Mouse (Mus musculus) forebrain, embryonic 10.5 days (tissue): ENCODE measurements around the gene Fbxw9. TPM values are rescaled to one million over a fixed set of nuclear protein-coding genes. Genes with fewer than 3 reads are reported as not detected.
"Not testable (repeated sequence)": the region's sequence is repeated elsewhere in the genome, so short reads cannot be mapped to it uniquely, and the experiment has no call there.

Source experiments
- DNase-seq: peaks from one replicate; pipeline ENCODE4 v3.0.0-alpha.2; 2017; ENCODE audit warnings: low spot score; ENCODE audit errors: extremely low spot score
- H3K27ac ChIP-seq: fragments of 300-500 bp; sonication (generic); 2 replicates; pipeline ENCODE4 v1.5.1; 2016; ENCODE audit warnings: mild to moderate bottlenecking
- H3K27me3 ChIP-seq: fragments of 300-500 bp; sonication (generic); 2 replicates; pipeline ENCODE4 v1.6.1; 2016; ENCODE audit warnings: mild to moderate bottlenecking; ENCODE audit not compliant: poor library complexity, severe bottlenecking
- H3K36me3 ChIP-seq: fragments of 300-500 bp; sonication (generic); replicated peaks from 2 replicates; pipeline ENCODE4 v1.6.1; 2016; ENCODE audit warnings: mild to moderate bottlenecking, moderate library complexity
- H3K4me1 ChIP-seq: fragments of 300-500 bp; sonication (generic); 2 replicates; pipeline ENCODE4 v1.6.1; 2016
- H3K4me3 ChIP-seq: fragments of 300-500 bp; sonication (generic); 2 replicates; pipeline ENCODE4 v1.5.1; 2016; ENCODE audit warnings: mild to moderate bottlenecking, moderate library complexity
- H3K9me3 ChIP-seq: fragments of 300-500 bp; sonication (generic); 2 replicates; pipeline ENCODE4 v1.6.1; 2016; ENCODE audit warnings: mild to moderate bottlenecking, moderate library complexity
- WGBS: fragments of 180-500 bp; shearing (Covaris S2); methylation state at CpG from one replicate; pipeline ENCODE4 v1.1.7; 2016; 5-methylcytosine and 5-hydroxymethylcytosine counted together
- polyA plus RNA-seq: library from polyadenylated mRNA; unstranded; fragments of >200 nt; fragmentation: Nextera tagmentation; extraction: Ambion mirVana; gene quantifications from 2 replicates; pipeline ENCODE4 v1.2.1, GENCODE M21; 2016

The Fbxw9 gene
- polyA plus RNA-seq, 1 experiment from 2014 or later = 26.3 TPM

- Histone ChIP-seq H3K27ac (peak overlapping the region; percentile 84), H3K4me3 (peak overlapping the region; percentile 75), H3K27me3 (no peaks in the 10 kb centered on the region), H3K36me3 (peaks cover 47% of the 10 kb centered on the region), H3K9me3 (no peaks in the 10 kb centered on the region), H3K4me1 (peaks cover 48% of the 10 kb centered on the region)
- 1% methylated on average over 25 of the region's 25 CpGs for WGBS
- no peak for DNase-seq
These were observed 20.3 kb downstream of the Fbxw9 start for GRCm38 (mm10) chr8:85080214-85080531.

DNA sequence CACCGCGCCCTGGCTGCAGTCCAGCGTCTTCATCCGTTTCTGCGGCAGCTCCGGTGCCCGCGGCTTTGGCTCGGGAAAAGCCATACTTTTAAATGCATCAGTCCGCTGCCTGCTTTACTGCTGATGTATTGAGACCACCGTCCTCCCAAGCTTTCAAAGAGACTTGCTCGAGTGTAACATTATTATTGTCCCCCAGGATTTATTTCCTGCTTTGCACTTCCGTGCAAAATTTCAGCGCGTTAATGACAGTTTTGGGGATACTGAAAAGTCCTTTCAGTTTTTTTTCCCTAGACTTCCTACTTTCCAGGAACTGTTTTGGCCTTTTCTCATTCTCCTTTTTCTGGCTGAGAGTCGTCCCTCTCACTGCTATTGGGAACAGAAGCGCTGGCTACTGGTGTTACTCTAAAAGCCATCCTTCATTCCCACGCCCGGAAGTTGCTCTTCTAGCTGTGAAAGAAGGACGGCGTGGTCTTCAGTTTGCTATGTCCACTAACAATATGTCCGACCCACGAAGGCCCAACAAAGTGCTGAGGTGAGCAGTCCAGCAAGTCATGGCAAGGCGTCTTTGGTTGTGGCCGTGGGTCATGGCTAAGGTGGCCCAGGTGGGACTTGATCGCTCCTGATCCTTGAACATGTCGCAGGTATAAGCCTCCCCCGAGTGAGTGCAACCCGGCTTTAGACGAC lies 20.8 kb downstream of the Fbxw9 start, which contains the start of gene Wdr83os:
Gene Wdr83os (plus strand): TSS at position 209 of the 684 bp plus-strand sequence.
- H3K27ac ChIP-seq = peak within 1 kb of the TSS; percentile 84
- H3K4me1 ChIP-seq = peaks cover 48% of the 10 kb centered on the region
- H3K27me3 ChIP-seq = no peaks in the 10 kb centered on the region
- H3K9me3 ChIP-seq = no peaks in the 10 kb centered on the region
- DNase-seq = peak; percentile 73
- under 1% methylated on average over 30 of the region's 30 CpGs for WGBS
- H3K4me3 ChIP-seq = peak within 1 kb of the TSS; percentile 75
- peaks cover 47% of the 10 kb centered on the region for H3K36me3 ChIP-seq

DNA sequence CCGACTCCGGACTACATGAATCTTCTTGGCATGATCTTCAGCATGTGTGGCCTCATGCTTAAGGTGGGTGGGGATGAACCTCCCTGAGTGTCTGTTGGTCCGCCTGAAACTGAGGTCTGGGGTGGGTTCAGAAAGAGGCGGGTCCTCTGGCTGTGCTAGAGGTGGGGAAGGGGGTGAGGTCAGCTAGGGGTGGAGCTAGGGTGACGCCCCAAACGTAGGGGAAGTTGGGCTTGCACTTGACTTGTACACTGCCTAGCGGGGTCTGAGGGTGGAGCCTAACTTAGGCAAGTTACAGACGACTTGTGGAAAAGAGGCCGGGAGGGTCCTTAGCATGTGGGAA lies 21.3 kb downstream of the Fbxw9 start, which contains the start of gene Wdr83:
Gene Wdr83 (minus strand): TSS at position 91 of the 340 bp plus-strand sequence.
- 2% methylated on average over 9 of the region's 9 CpGs for WGBS
- peaks cover 44% of the 10 kb centered on the region for H3K36me3 ChIP-seq
- H3K27me3 ChIP-seq = no peaks in the 10 kb centered on the region
- H3K4me3 ChIP-seq = peak within 1 kb of the TSS; percentile 75
- DNase-seq = peak; percentile 63
- H3K9me3 ChIP-seq = no peaks in the 10 kb centered on the region
- peaks cover 48% of the 10 kb centered on the region for H3K4me1 ChIP-seq
- peak within 1 kb of the TSS; percentile 84 for H3K27ac ChIP-seq

GRCm38 (mm10) chr8:85082169-85082568 lies 22.3 kb downstream of the Fbxw9 start:
- H3K27me3 ChIP-seq = not testable (repeated sequence)
- 92% methylated on average over 4 of the region's 4 CpGs for WGBS

GRCm38 (mm10) chr8:85083108-85083813 lies 23.4 kb downstream of the Fbxw9 start, which contains the start of gene Man2b1:
Gene Man2b1 (plus strand): TSS chr8:85083270.
- Histone ChIP-seq H3K4me1 (peaks cover 48% of the 10 kb centered on the region), H3K27me3 (no peaks in the 10 kb centered on the region), H3K27ac (peak within 1 kb of the TSS; percentile 83), H3K4me3 (peak within 1 kb of the TSS; percentile 75), H3K36me3 (peaks cover 44% of the 10 kb centered on the region), H3K9me3 (no peaks in the 10 kb centered on the region)
- peak; percentile 78 for DNase-seq
- WGBS = 2% methylated on average over 30 of the region's 30 CpGs

More at GRCm38 (mm10) chr8:85082169-85082568, 22.3 kb downstream of the Fbxw9 start:
- H3K36me3 ChIP-seq = peaks cover 42% of the 10 kb centered on the region
- peak overlapping the region; percentile 75; the same call in 1 of the 2 replicates for H3K4me3 ChIP-seq
- H3K27ac ChIP-seq, DNase-seq, H3K9me3 ChIP-seq: not testable (repeated sequence)
- peaks cover 48% of the 10 kb centered on the region for H3K4me1 ChIP-seq

DNA sequence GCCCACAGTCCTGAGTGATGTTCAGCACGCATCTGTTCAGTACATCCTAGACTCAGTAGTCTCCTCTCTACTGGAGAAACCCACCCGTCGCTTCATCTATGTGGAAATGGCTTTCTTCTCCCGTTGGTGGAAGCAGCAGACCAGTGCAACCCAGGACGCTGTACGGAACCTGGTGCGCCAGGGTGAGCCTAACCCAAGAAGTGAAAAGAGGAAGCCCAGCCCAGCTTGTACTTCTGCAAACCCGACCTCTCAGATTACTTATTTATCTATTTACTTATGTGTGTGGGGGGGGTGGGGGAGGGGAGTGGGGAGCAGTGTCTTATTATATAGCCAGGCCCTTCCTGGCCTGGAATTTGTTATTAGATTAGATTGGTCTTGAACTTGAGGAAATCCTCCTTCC lies 24.8 kb downstream of the Fbxw9 start:
- Histone ChIP-seq H3K4me1 (peaks cover 40% of the 10 kb centered on the region), H3K27ac (no peak overlapping the region), H3K9me3 (no peaks in the 10 kb centered on the region), H3K36me3 (peaks cover 45% of the 10 kb centered on the region), H3K4me3 (peak overlapping the region; percentile 66; the same call in 1 of the 2 replicates), H3K27me3 (no peaks in the 10 kb centered on the region)
- WGBS = 92% methylated on average over 8 of the region's 8 CpGs
- no peak for DNase-seq

DNA sequence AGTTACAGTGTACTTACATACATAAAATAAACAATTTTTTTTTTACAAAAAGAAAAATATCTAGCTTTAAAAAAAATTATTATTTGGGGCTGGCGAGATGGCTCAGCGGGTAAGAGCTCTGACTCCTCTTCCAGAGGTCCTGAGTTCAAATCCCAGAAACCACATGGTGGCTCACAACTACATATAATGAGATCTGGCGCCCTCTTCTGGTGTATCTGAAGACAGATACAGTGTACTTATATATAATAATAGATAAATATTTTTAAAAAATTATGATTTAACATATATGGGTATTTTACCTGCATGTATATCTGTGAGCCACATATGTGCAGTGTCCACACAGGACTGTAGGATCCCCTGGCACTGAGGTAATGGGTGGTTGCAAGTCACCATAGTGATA lies 26.4 kb downstream of the Fbxw9 start:
- H3K4me3 ChIP-seq = no peak overlapping the region
- no peak overlapping the region for H3K27ac ChIP-seq
- peaks cover 52% of the 10 kb centered on the region for H3K36me3 ChIP-seq
- H3K9me3 ChIP-seq = no peaks in the 10 kb centered on the region
- 79% methylated on average over 3 of the region's 3 CpGs for whole genome bisulfite sequencing
- H3K4me1 ChIP-seq = peaks cover 32% of the 10 kb centered on the region
- no peaks in the 10 kb centered on the region for H3K27me3 ChIP-seq
- DNase-seq = no peak

DNA sequence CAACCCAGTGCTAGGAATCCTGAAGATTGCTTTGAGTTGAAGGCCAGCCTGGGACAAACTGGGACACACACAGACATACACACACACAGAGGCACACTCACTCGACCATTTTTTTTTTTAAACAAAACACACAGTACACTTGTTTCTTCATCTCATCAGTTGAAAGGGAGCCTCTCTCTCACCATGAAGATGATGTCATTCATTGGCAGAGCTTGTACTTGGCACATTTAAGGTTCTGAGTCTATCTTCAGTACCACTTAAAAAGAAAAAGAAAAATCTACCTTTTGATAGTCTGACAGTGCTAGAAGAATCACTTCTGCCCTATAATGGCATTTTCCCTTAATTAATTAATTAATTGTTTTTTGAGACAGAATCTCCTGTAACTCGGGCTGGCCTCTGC lies 28.9 kb downstream of the Fbxw9 start:
- no peak for DNase-seq
- Histone ChIP-seq H3K36me3 (peaks cover 71% of the 10 kb centered on the region), H3K27ac (no peak overlapping the region), H3K4me3 (no peak overlapping the region), H3K9me3 (no peaks in the 10 kb centered on the region), H3K27me3 (no peaks in the 10 kb centered on the region), H3K4me1 (peaks cover 11% of the 10 kb centered on the region)
- WGBS = 84% methylated on average over 2 of the region's 2 CpGs

- Histone ChIP-seq H3K4me1 (0 out of 2 replicates have a peak, but pooled peaks cover 3% of the 10 kb centered on the region), H3K27ac (no peak overlapping the region), H3K27me3 (no peaks in the 10 kb centered on the region), H3K36me3 (peaks cover 80% of the 10 kb centered on the region), H3K4me3 (no peak overlapping the region), H3K9me3 (no peaks in the 10 kb centered on the region)
- no peak for DNase-seq
- WGBS = 89% methylated on average over 11 of the region's 11 CpGs
These were observed 31.0 kb downstream of the Fbxw9 start for GRCm38 (mm10) chr8:85090856-85091255.

DNA sequence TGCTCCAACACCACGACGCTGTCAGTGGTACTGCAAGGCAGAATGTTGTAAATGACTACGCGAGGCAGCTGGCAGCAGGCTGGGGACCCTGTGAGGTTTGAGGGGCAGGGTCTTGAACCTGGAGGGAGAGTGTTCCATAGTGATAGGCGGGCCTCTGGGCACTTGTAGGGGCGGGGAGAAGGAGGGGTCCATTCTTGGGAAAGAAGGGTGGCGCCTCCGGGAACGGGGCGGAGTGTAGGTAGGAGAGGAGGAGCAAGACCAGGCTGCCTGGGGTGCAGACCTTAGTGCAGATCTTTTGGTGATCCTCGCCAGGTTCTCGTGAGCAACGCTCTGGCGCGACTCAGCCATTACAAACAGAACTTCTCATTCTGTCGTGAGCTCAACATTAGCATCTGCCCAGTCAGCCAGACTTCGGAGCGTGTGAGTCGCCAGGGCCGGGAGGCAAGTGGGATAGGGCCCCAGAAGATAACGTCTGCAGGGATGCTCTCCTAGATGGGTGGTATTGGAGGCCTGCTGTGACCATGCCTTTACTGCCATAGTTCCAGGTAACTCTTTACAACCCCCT lies 31.8 kb downstream of the Fbxw9 start:
- peaks cover 85% of the 10 kb centered on the region for H3K36me3 ChIP-seq
- no peaks in the 10 kb centered on the region for H3K9me3 ChIP-seq
- DNase-seq = no peak
- no peaks in the 10 kb centered on the region for H3K27me3 ChIP-seq
- 27% methylated on average over 21 of the region's 21 CpGs for WGBS
- no peak overlapping the region for H3K4me3 ChIP-seq
- H3K27ac ChIP-seq = no peak overlapping the region
- H3K4me1 ChIP-seq = 0 out of 2 replicates have a peak, but pooled peaks cover 3% of the 10 kb centered on the region

GRCm38 (mm10) chr8:85095051-85095450 lies 35.2 kb downstream of the Fbxw9 start:
- Histone ChIP-seq H3K4me3 (no peak overlapping the region), H3K36me3 (peaks cover 81% of the 10 kb centered on the region), H3K9me3 (no peaks in the 10 kb centered on the region), H3K4me1 (0 out of 2 replicates have a peak, but pooled peaks cover 3% of the 10 kb centered on the region), H3K27ac (no peak overlapping the region), H3K27me3 (no peaks in the 10 kb centered on the region)
- no peak for DNase-seq
- 92% methylated on average over 13 of the region's 13 CpGs for WGBS

- no peak for DNase-seq
- no peak overlapping the region for H3K4me3 ChIP-seq
- H3K4me1 ChIP-seq = 0 out of 2 replicates have a peak, but pooled peaks cover 3% of the 10 kb centered on the region
- H3K36me3 ChIP-seq = peaks cover 81% of the 10 kb centered on the region
- no peaks in the 10 kb centered on the region for H3K27me3 ChIP-seq
- no peaks in the 10 kb centered on the region for H3K9me3 ChIP-seq
- WGBS = 91% methylated on average over 7 of the region's 7 CpGs
- H3K27ac ChIP-seq = no peak overlapping the region
These were observed 35.7 kb downstream of the Fbxw9 start for GRCm38 (mm10) chr8:85095566-85095965.

- Histone ChIP-seq H3K9me3 (0 out of 2 replicates have a peak, but pooled peaks cover 2% of the 10 kb centered on the region), H3K4me3 (no peak overlapping the region), H3K27ac (no peak overlapping the region), H3K4me1 (0 out of 2 replicates have a peak, but pooled peaks cover 3% of the 10 kb centered on the region), H3K27me3 (no peaks in the 10 kb centered on the region), H3K36me3 (peaks cover 75% of the 10 kb centered on the region)
- no peak for DNase-seq
- 94% methylated on average over 16 of the region's 16 CpGs for WGBS
These were observed 36.3 kb downstream of the Fbxw9 start for GRCm38 (mm10) chr8:85096196-85096595.
